Mouse (Mus musculus) lung, postnatal 4 days (tissue): ENCODE results near the gene Gpr83.
"Not testable (repeated sequence)": the region's sequence is repeated elsewhere in the genome, so short reads cannot be mapped to it uniquely, and the experiment has no call there.

Source experiments
- DNase-seq, 2 experiments: peaks; one replicate each; pipeline ENCODE4 v3.0.0; 2021

Gpr83 gene

GRCm38 (mm10) chr9:14870802-14871201 lies 10.8 kb downstream of the Gpr83 start:
- no peak for DNase-seq

- DNase-seq: no peak
Observed at GRCm38 (mm10) chr9:14871536-14871935, 11.5 kb downstream of the Gpr83 start.

GRCm38 (mm10) chr9:14872181-14872930 lies 12.3 kb downstream of the Gpr83 start:
- no peak for DNase-seq

- DNase-seq: no peak
Observed at GRCm38 (mm10) chr9:14875743-14876507, 15.9 kb downstream of the Gpr83 start.

GRCm38 (mm10) chr9:14876566-14876965 lies 16.6 kb downstream of the Gpr83 start:
- not testable (repeated sequence) for DNase-seq

- DNase-seq: peak; percentile 42 to 44
Observed at GRCm38 (mm10) chr9:14884641-14885040, 24.6 kb downstream of the Gpr83 start.

GRCm38 (mm10) chr9:14885151-14885550 lies 25.1 kb downstream of the Gpr83 start:
- DNase-seq: no peak

GRCm38 (mm10) chr9:14885954-14886353 lies 25.9 kb downstream of the Gpr83 start:
- DNase-seq: no peak

GRCm38 (mm10) chr9:14887787-14888382 lies 27.9 kb downstream of the Gpr83 start:
- no peak for DNase-seq

- DNase-seq: no peak
Observed at GRCm38 (mm10) chr9:14888671-14889070, 28.7 kb downstream of the Gpr83 start.

GRCm38 (mm10) chr9:14890699-14891098 lies 30.7 kb downstream of the Gpr83 start:
- DNase-seq: no peak

GRCm38 (mm10) chr9:14891891-14892290 lies 31.9 kb downstream of the Gpr83 start:
- no peak for DNase-seq

GRCm38 (mm10) chr9:14893388-14893787 lies 33.4 kb downstream of the Gpr83 start:
- DNase-seq: no peak

- DNase-seq: no peak
Observed at GRCm38 (mm10) chr9:14894628-14895027, 34.6 kb downstream of the Gpr83 start.

- no peak for DNase-seq
Observed at GRCm38 (mm10) chr9:14895237-14895835, 35.3 kb downstream of the Gpr83 start.

GRCm38 (mm10) chr9:14897102-14897501 lies 37.1 kb downstream of the Gpr83 start:
- DNase-seq: no peak

- no peak for DNase-seq
Observed at GRCm38 (mm10) chr9:14901757-14902156, 41.7 kb downstream of the Gpr83 start.

GRCm38 (mm10) chr9:14902416-14902815 lies 42.4 kb downstream of the Gpr83 start:
- DNase-seq: no peak

GRCm38 (mm10) chr9:14903006-14903405 lies 43.0 kb downstream of the Gpr83 start:
- DNase-seq: no peak

GRCm38 (mm10) chr9:14903581-14904378 lies 43.8 kb downstream of the Gpr83 start, which contains the start of gene Izumo1r:
Gene Izumo1r, minus strand, starts transcription at chr9:14903949.
- DNase-seq: no peak

GRCm38 (mm10) chr9:14904741-14905475 lies 44.9 kb downstream of the Gpr83 start:
- no peak for DNase-seq

GRCm38 (mm10) chr9:14905956-14906355 lies 45.9 kb downstream of the Gpr83 start:
- DNase-seq: no peak
